Mouse (Mus musculus): Measurements from ENCODE around the gene Slc34a3. TPM values are rescaled to one million over a fixed set of nuclear protein-coding genes. Genes with fewer than 3 reads are reported as not detected.

Slc34a3 gene
- total and polyA plus RNA-seq, 3 experiments, result 0.03 to 0.04 TPM; not detected in 1

DNA sequence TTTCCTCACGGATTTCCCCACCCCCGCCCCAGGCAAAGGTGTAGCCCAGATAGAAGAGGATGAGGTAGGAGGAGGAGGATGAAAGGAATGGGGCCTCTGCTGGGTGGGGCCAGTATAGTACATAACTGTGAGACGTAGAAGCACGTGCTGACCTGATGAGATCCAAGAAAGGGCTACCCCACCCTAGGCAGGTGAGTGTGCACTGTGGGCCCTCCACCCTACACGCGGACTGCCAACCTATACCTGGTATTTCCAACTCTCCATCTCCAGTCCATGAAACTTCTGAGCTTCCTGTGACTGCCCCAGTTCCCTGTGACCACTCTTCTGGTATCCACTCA lies 7.2 kb upstream of the Slc34a3 start (continued):
- TF ChIP-seq POLR2A (IDR thresholded peaks at IDR 0.05; ENCODE audit: control insufficient read depth in 1 of 2, insufficient read depth in 1 of 2, low read depth in 1 of 2, low read length in 2 of 2, poor library complexity in 1 of 2) (no peak), CHD2 (IDR thresholded peaks at IDR 0.05; ENCODE audit: low read length) (no peak), TAL1 (IDR thresholded peaks at IDR 0.05; ENCODE audit: low read length) (no peak), CTCF (IDR thresholded peaks at IDR 0.05 in 2 of 3, conservative IDR thresholded peaks at IDR 0.05 in 1 of 3; ENCODE audit: control insufficient read depth in 1 of 3, insufficient read depth in 1 of 3, low read depth in 2 of 3, low read length in 3 of 3, poor library complexity in 1 of 3, severe bottlenecking in 1 of 3) (no peak), MAX (IDR thresholded peaks at IDR 0.05; ENCODE audit: low read length) (peak; percentile 76), CHD1 (IDR thresholded peaks at IDR 0.05; ENCODE audit: low read depth, low read length) (no peak), RCOR1 (IDR thresholded peaks at IDR 0.05; ENCODE audit: low read depth, low read length) (no peak), JUND (IDR thresholded peaks at IDR 0.05; ENCODE audit: low read depth, low read length) (no peak)

DNA sequence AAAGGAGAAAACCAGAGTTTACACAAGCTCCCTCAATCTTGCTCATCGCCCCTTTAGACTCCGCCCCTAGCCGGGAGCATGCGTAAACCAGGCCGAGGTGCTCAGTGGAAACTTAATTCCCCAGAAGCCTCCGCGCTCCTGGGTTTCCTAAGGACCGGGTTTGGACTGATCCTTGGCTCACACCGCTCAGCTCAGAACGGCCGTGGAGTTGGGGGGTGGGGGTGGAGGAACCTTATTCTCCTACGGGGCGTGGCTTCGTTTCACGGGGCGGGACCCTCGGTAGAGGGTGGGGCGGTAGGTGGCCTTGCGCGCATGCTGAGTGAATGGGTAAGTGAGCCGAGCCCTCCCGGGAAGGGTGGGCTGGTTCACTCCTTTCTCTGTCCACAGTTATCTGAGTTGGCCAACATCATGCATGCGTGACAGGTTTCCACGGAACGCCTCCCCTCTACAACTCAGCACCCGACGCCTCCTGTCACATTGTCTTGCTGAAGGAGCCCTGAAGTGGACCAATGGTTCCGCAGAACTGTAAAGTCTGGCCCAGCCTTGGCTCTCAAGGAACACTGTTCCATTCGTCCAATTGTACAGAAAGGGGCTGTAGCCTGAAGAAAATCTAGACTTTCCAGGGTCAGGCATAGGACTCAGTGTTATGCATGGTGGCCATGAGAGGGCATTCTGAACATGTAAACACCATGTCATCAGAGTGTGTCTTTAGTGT lies 6.7 kb upstream of the Slc34a3 start:
- H3K4me3 ChIP-seq (ENCODE audit: control insufficient read depth in 1 of 2, insufficient read depth in 1 of 2, low read depth in 2 of 2, low read length in 2 of 2), result peak overlapping the region; percentile 57 to 64
- DNase-seq (ENCODE audit: low read depth, low spot score), result peak; percentile 92

DNA sequence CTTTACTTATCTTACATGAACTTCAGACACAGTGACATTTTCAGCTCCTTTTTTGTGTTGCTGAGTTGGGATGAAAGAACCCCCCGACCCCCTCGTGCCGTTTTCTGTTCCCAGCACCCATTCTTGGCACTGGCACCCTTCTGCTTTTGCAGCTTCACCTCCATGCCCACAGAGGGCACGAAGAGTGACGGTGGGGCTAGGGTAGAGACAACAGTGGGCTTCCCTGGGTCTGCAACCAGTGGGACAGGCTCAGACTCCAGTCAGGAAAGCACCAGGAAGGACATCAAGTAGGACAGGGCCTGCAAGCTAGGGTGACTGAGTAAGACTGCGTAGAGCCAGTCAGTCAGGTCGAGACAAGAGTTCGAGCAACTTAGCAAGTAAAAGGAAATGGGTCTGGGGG lies 6.1 kb upstream of the Slc34a3 start:
- Histone ChIP-seq H3K4me1 (ENCODE audit: control insufficient read depth in 1 of 2, insufficient read depth in 2 of 2, low read length in 2 of 2) (peaks cover 0 to 21% of the 10 kb centered on the region in 2 experiments; a peak in 3 of 4 replicates), H3K27ac (ENCODE audit: control insufficient read depth, low read depth, low read length) (no peak overlapping the region), H3K27me3 (ENCODE audit: control insufficient read depth in 1 of 2, insufficient read depth in 2 of 2, low read length in 2 of 2) (no peaks in the 10 kb centered on the region)

More for the DNA sequence above, 6.7 kb upstream of the Slc34a3 start:
- Histone ChIP-seq H3K27me3 (ENCODE audit: control insufficient read depth in 1 of 2, insufficient read depth in 2 of 2, low read length in 2 of 2) (no peaks in the 10 kb centered on the region), H3K9me3 (replicated peaks; ENCODE audit: insufficient read depth, low read length) (no peaks in the 10 kb centered on the region), H3K4me1 (ENCODE audit: control insufficient read depth in 1 of 2, insufficient read depth in 2 of 2, low read length in 2 of 2) (peaks cover 0 to 21% of the 10 kb centered on the region in 2 experiments; a peak in 3 of 4 replicates), H3K9ac (ENCODE audit: control insufficient read depth, low read depth, low read length, poor library complexity, severe bottlenecking) (peak overlapping the region; percentile 79), H3K36me3 (ENCODE audit: control insufficient read depth in 1 of 2, insufficient read depth in 2 of 2, low read length in 2 of 2) (no peaks in the 10 kb centered on the region), H3K79me2 (ENCODE audit: control insufficient read depth, insufficient read depth, low read length, poor library complexity) (no peaks in the 10 kb centered on the region; the same call in 1 of the 2 replicates), H3K27ac (ENCODE audit: control insufficient read depth, low read depth, low read length) (peak overlapping the region; percentile 56)
- TF ChIP-seq TCF12 (IDR thresholded peaks at IDR 0.05; ENCODE audit: low read depth, low read length), result 0 out of 2 replicates have a peak, but pooled peaks have one; percentile 35
- TF ChIP-seq JUND (IDR thresholded peaks at IDR 0.05; ENCODE audit: low read depth, low read length), result no peak
- TF ChIP-seq HCFC1 (IDR thresholded peaks at IDR 0.05; ENCODE audit: low read depth, low read length), result peak; percentile 49
- 0 out of 2 replicates have a peak, but pooled peaks have one; percentile 16 for TF ChIP-seq ELF1 (IDR thresholded peaks at IDR 0.05; ENCODE audit: low read depth, low read length)
- peak; percentile 44 to 61; a peak in 3 of 4 replicates for TF ChIP-seq POLR2A (IDR thresholded peaks at IDR 0.05; ENCODE audit: control insufficient read depth in 1 of 2, insufficient read depth in 1 of 2, low read depth in 1 of 2, low read length in 2 of 2, poor library complexity in 1 of 2)
- no peak for TF ChIP-seq MEF2A (IDR thresholded peaks at IDR 0.05; ENCODE audit: extremely low read depth, insufficient replicate concordance, low read depth, low read length, poor library complexity, severe bottlenecking)
- TF ChIP-seq SIN3A (IDR thresholded peaks at IDR 0.05; ENCODE audit: low read length), result peak; percentile 26
- peak; percentile 82 for TF ChIP-seq NRF1 (IDR thresholded peaks at IDR 0.05; ENCODE audit: insufficient read depth, low read depth, low read length, poor library complexity, severe bottlenecking)
- peak; percentile 54 for TF ChIP-seq NELFE (IDR thresholded peaks at IDR 0.05; ENCODE audit: low read depth, low read length)
- TF ChIP-seq TBP (IDR thresholded peaks at IDR 0.05; ENCODE audit: low read depth, low read length), result peak; percentile 52
- no peak for TF ChIP-seq EP300 (IDR thresholded peaks at IDR 0.05; ENCODE audit: low read depth in 1 of 2, low read length in 2 of 2)
- TF ChIP-seq BHLHE40 (IDR thresholded peaks at IDR 0.05; ENCODE audit: borderline replicate concordance, low read depth, low read length), result no peak
- TF ChIP-seq SMC3 (IDR thresholded peaks at IDR 0.05; ENCODE audit: low read depth, low read length), result no peak
- peak; percentile 73; the same call in 1 of the 2 replicates for TF ChIP-seq POLR2AphosphoS2 (IDR thresholded peaks at IDR 0.05; ENCODE audit: low read length)
- no peak for TF ChIP-seq USF2 (IDR thresholded peaks at IDR 0.05; ENCODE audit: borderline replicate concordance in 1 of 2, insufficient read depth in 1 of 2, low read depth in 1 of 2, low read length in 2 of 2)
- TF ChIP-seq ZMIZ1 (IDR thresholded peaks at IDR 0.05; ENCODE audit: low read depth, low read length), result peak; percentile 77; the same call in 1 of the 2 replicates
- no peak for TF ChIP-seq MAX (IDR thresholded peaks at IDR 0.05; ENCODE audit: low read length)

More for the DNA sequence above, 6.1 kb upstream of the Slc34a3 start:
- Histone ChIP-seq H3K36me3 (ENCODE audit: control insufficient read depth in 1 of 2, insufficient read depth in 2 of 2, low read length in 2 of 2) (no peaks in the 10 kb centered on the region), H3K9me3 (replicated peaks; ENCODE audit: insufficient read depth, low read length) (no peaks in the 10 kb centered on the region), H3K4me3 (ENCODE audit: control insufficient read depth in 1 of 2, insufficient read depth in 1 of 2, low read depth in 2 of 2, low read length in 2 of 2) (peak overlapping the region; percentile 57 to 64), H3K9ac (ENCODE audit: control insufficient read depth, low read depth, low read length, poor library complexity, severe bottlenecking) (peak overlapping the region; percentile 30), H3K79me2 (ENCODE audit: control insufficient read depth, insufficient read depth, low read length, poor library complexity) (no peaks in the 10 kb centered on the region; the same call in 1 of the 2 replicates)
- TF ChIP-seq MAX (IDR thresholded peaks at IDR 0.05; ENCODE audit: low read length), result no peak
- TF ChIP-seq NELFE (IDR thresholded peaks at IDR 0.05; ENCODE audit: low read depth, low read length), result no peak
- TF ChIP-seq ETS1 (IDR thresholded peaks at IDR 0.05; ENCODE audit: low read depth, low read length), result no peak
- TF ChIP-seq NRF1 (IDR thresholded peaks at IDR 0.05; ENCODE audit: insufficient read depth, low read depth, low read length, poor library complexity, severe bottlenecking), result no peak
- no peak for TF ChIP-seq KAT2A (conservative IDR thresholded peaks at IDR 0.05; ENCODE audit: low read depth, low read length)
- TF ChIP-seq RCOR1 (IDR thresholded peaks at IDR 0.05; ENCODE audit: low read depth, low read length), result no peak
- no peak for TF ChIP-seq E2F4 (IDR thresholded peaks at IDR 0.05; ENCODE audit: borderline replicate concordance, low read depth, low read length)
- no peak for TF ChIP-seq CHD2 (IDR thresholded peaks at IDR 0.05; ENCODE audit: low read length)
- TF ChIP-seq ZNF384 (IDR thresholded peaks at IDR 0.05; ENCODE audit: low read depth, low read length), result no peak
- no peak for TF ChIP-seq POLR2A (IDR thresholded peaks at IDR 0.05; ENCODE audit: control insufficient read depth in 1 of 2, insufficient read depth in 1 of 2, low read depth in 1 of 2, low read length in 2 of 2, poor library complexity in 1 of 2)
- no peak for TF ChIP-seq BHLHE40 (IDR thresholded peaks at IDR 0.05; ENCODE audit: borderline replicate concordance, low read depth, low read length)
- TF ChIP-seq POLR2AphosphoS2 (IDR thresholded peaks at IDR 0.05; ENCODE audit: low read length), result no peak
- TF ChIP-seq ZC3H11A (IDR thresholded peaks at IDR 0.05; ENCODE audit: low read depth, low read length), result no peak
- no peak for TF ChIP-seq UBTF (IDR thresholded peaks at IDR 0.05; ENCODE audit: borderline replicate concordance, insufficient read depth, low read depth, low read length)
- TF ChIP-seq MYC (IDR thresholded peaks at IDR 0.05; ENCODE audit: low read depth, low read length), result no peak
- TF ChIP-seq CHD1 (IDR thresholded peaks at IDR 0.05; ENCODE audit: low read depth, low read length), result no peak
- no peak for TF ChIP-seq MXI1 (IDR thresholded peaks at IDR 0.05; ENCODE audit: low read depth, low read length)
- DNase-seq (ENCODE audit: low read depth, low spot score), result no peak
